Mouse (Mus musculus) ES-Bruce4 (cell line): ENCODE data around the gene Pom121.

Source experiments
- CTCF ChIP-seq: IDR thresholded peaks from one replicate; pipeline ENCODE4 v1.8.1; 2011; ENCODE audit warnings: low read depth, low read length
- POLR2A ChIP-seq: IDR thresholded peaks from one replicate; pipeline ENCODE4 v1.8.1; 2011; ENCODE audit warnings: low read length; ENCODE audit not compliant: insufficient read depth

DNA sequence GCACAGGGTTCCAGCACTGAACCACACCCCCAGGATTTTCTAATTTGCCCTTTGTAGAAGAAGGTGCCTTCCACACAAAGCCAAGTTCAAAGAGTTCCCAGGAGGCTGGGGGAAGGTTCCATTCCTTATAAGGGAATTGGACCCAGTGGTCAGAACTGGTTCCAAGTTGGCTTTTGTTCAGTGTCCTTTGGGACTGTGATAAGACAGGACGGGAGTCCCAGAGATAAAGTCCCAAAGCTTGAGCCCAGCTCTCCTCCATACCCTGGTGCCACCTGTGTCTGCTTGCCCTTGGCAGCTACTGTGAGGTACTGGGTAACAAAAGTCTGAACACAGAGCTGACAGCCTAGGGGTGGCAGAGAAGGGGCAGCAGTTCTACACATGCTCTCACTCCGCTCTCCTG lies 34.6 kb downstream of the Pom121 start:
- no peak for TF ChIP-seq POLR2A
- TF ChIP-seq CTCF = no peak
